Mouse (Mus musculus) liver, adult 10 weeks (tissue): ENCODE data around the gene Vmn2r106. TPM values are rescaled to one million over a fixed set of nuclear protein-coding genes. Genes with fewer than 3 reads are reported as not detected.

ENCODE experiments used
- polyA plus RNA-seq: library from polyadenylated mRNA; stranded (reverse); fragments of 350-450 nt; fragmentation: Illumina TruSeq; extraction: RNeasy Lipid Tissue Mini Kit (QIAGEN cat#74804); gene quantifications from one replicate; pipeline ENCODE4 v1.2.3, GENCODE M21; 2014; ENCODE audit warnings: low read depth, low replicate concordance

Gene Vmn2r106
- polyA plus RNA-seq = not detected

GRCm38 (mm10) chr17:20285453-20285852 lies at the start of gene Vmn2r106:
Vmn2r106 (minus strand) TSS chr17:20285553.

GRCm38 (mm10) chr17:20234952-20235351 lies 50.4 kb downstream of the Vmn2r106 start, which contains the start of gene Vmn2r105:
Vmn2r105 (minus strand) TSS chr17:20235052.

Other genes starting within 250 kb of the Vmn2r106 start
- gene Vmn2r104, start 237.2 kb downstream of the Vmn2r106 start, polyA plus RNA-seq = not detected
- not detected for gene Fpr-rs7, start 171.3 kb downstream of the Vmn2r106 start, polyA plus RNA-seq
- gene Fpr-rs6, start 102.5 kb downstream of the Vmn2r106 start, polyA plus RNA-seq = not detected
- not detected for gene Vmn2r105, start 50.5 kb downstream of the Vmn2r106 start, polyA plus RNA-seq
- gene Vmn2r107, start 59.7 kb upstream of the Vmn2r106 start, polyA plus RNA-seq = not detected
- not detected for gene Vmn1r224, start 128.6 kb upstream of the Vmn2r106 start, polyA plus RNA-seq
- not detected for gene Vmn2r108, start 195.8 kb upstream of the Vmn2r106 start, polyA plus RNA-seq
- gene Vmn1r225, start 212.6 kb upstream of the Vmn2r106 start, polyA plus RNA-seq = not detected